Mouse (Mus musculus): ENCODE data around the gene Traf6. TPM values are rescaled to one million over a fixed set of nuclear protein-coding genes. Genes with fewer than 3 reads are reported as not detected.

Gene Traf6
- polyA plus RNA-seq, 1 experiment from 2014 or later: 15.4 TPM

- 52% methylated on average over 8 of the region's 8 CpGs for WGBS
- H3K27me3 ChIP-seq (ENCODE audit: insufficient read depth, low read length): no peaks in the 10 kb centered on the region
- H3K27ac ChIP-seq (ENCODE audit: low read depth): peak overlapping the region; percentile 52
- no peak overlapping the region for H3K4me2 ChIP-seq
- no peak overlapping the region for H3K9ac ChIP-seq
- no peak overlapping the region for H3K4me3 ChIP-seq (ENCODE audit: low read depth, low read length)
- ATAC-seq (ENCODE audit: insufficient read depth) (peak; percentile 44; the same call in 1 of the 2 replicates), DNase-seq (peak; percentile 34)
- H3K36me3 ChIP-seq (ENCODE audit: insufficient read depth): peaks cover 42% of the 10 kb centered on the region
- no peaks in the 10 kb centered on the region for H3K9me3 ChIP-seq (ENCODE audit: low read depth, low read length)
- no peak for TF ChIP-seq CTCF (IDR thresholded peaks at IDR 0.05; ENCODE audit: low read depth)
- H3K4me1 ChIP-seq (ENCODE audit: insufficient read depth): peaks cover 4% of the 10 kb centered on the region; the same call in 1 of the 2 replicates
These were observed 44.4 kb downstream of the Traf6 start for GRCm38 (mm10) chr2:101722370-101723332.

GRCm38 (mm10) chr2:101723333-101723881 is 45.2 kb downstream of the Traf6 start:
- H3K9ac ChIP-seq: no peak overlapping the region
- 0 out of 2 replicates have a peak overlapping the region, but pooled peaks have one; percentile 27 for H3K27ac ChIP-seq (ENCODE audit: low read depth)
- ATAC-seq (ENCODE audit: insufficient read depth): no peak
- DNase-seq: no peak
- peaks cover 46% of the 10 kb centered on the region for H3K36me3 ChIP-seq (ENCODE audit: insufficient read depth)
- no peaks in the 10 kb centered on the region for H3K27me3 ChIP-seq (ENCODE audit: insufficient read depth, low read length)
- no peaks in the 10 kb centered on the region for H3K9me3 ChIP-seq (ENCODE audit: low read depth, low read length)
- no peak overlapping the region for H3K4me2 ChIP-seq
- no peak overlapping the region for H3K4me3 ChIP-seq (ENCODE audit: low read depth, low read length)
- H3K4me1 ChIP-seq (ENCODE audit: insufficient read depth): peaks cover 4% of the 10 kb centered on the region; the same call in 1 of the 2 replicates
- 69% methylated on average over 10 of the region's 10 CpGs for WGBS
- TF ChIP-seq CTCF (IDR thresholded peaks at IDR 0.05; ENCODE audit: low read depth): no peak

GRCm38 (mm10) chr2:101727787-101728186 is 49.6 kb downstream of the Traf6 start:
- no peak for TF ChIP-seq CTCF (IDR thresholded peaks at IDR 0.05; ENCODE audit: low read depth)
- H3K4me1 ChIP-seq (ENCODE audit: insufficient read depth): peaks cover 2% of the 10 kb centered on the region; the same call in 1 of the 2 replicates
- H3K27me3 ChIP-seq (ENCODE audit: insufficient read depth, low read length): no peaks in the 10 kb centered on the region
- H3K36me3 ChIP-seq (ENCODE audit: insufficient read depth): peaks cover 41% of the 10 kb centered on the region
- ATAC-seq (ENCODE audit: insufficient read depth) (no peak), DNase-seq (no peak)
- H3K9ac ChIP-seq: no peak overlapping the region
- H3K9me3 ChIP-seq (ENCODE audit: low read depth, low read length): no peaks in the 10 kb centered on the region
- H3K27ac ChIP-seq (ENCODE audit: low read depth): no peak overlapping the region
- no peak overlapping the region for H3K4me2 ChIP-seq
- no peak overlapping the region for H3K4me3 ChIP-seq (ENCODE audit: low read depth, low read length)

GRCm38 (mm10) chr2:101729472-101729871 is 51.2 kb downstream of the Traf6 start:
- no peak for TF ChIP-seq CTCF (IDR thresholded peaks at IDR 0.05; ENCODE audit: low read depth)
- peaks cover 43% of the 10 kb centered on the region for H3K36me3 ChIP-seq (ENCODE audit: insufficient read depth)
- H3K27me3 ChIP-seq (ENCODE audit: insufficient read depth, low read length): no peaks in the 10 kb centered on the region
- H3K27ac ChIP-seq (ENCODE audit: low read depth): no peak overlapping the region
- no peaks in the 10 kb centered on the region for H3K4me1 ChIP-seq (ENCODE audit: insufficient read depth)
- DNase-seq: no peak
- H3K9ac ChIP-seq: no peak overlapping the region
- 45% methylated on average over 1 of the region's 1 CpGs for WGBS
- H3K4me3 ChIP-seq (ENCODE audit: low read depth, low read length): no peak overlapping the region
- H3K4me2 ChIP-seq: no peak overlapping the region
- no peak for ATAC-seq (ENCODE audit: insufficient read depth)
- H3K9me3 ChIP-seq (ENCODE audit: low read depth, low read length): no peaks in the 10 kb centered on the region

- Histone ChIP-seq H3K36me3 (ENCODE audit: insufficient read depth) (peaks cover 42% of the 10 kb centered on the region), H3K4me3 (ENCODE audit: low read depth, low read length) (no peak overlapping the region), H3K4me2 (no peak overlapping the region), H3K9ac (no peak overlapping the region), H3K9me3 (ENCODE audit: low read depth, low read length) (no peaks in the 10 kb centered on the region), H3K27ac (ENCODE audit: low read depth) (no peak overlapping the region), H3K4me1 (ENCODE audit: insufficient read depth) (no peaks in the 10 kb centered on the region), H3K27me3 (ENCODE audit: insufficient read depth, low read length) (no peaks in the 10 kb centered on the region)
- no peak for ATAC-seq (ENCODE audit: insufficient read depth)
- DNase-seq: no peak
- TF ChIP-seq CTCF (IDR thresholded peaks at IDR 0.05; ENCODE audit: low read depth): no peak
These were observed 52.7 kb downstream of the Traf6 start for GRCm38 (mm10) chr2:101730972-101731371.

- no peak for ATAC-seq (ENCODE audit: insufficient read depth)
These were observed 54.6 kb downstream of the Traf6 start for GRCm38 (mm10) chr2:101732777-101733210.

GRCm38 (mm10) chr2:101733564-101733963 is 55.3 kb downstream of the Traf6 start:
- Histone ChIP-seq H3K9ac (no peak overlapping the region), H3K36me3 (ENCODE audit: insufficient read depth) (peaks cover 56% of the 10 kb centered on the region), H3K27me3 (ENCODE audit: insufficient read depth, low read length) (no peaks in the 10 kb centered on the region), H3K9me3 (ENCODE audit: low read depth, low read length) (no peaks in the 10 kb centered on the region), H3K4me3 (ENCODE audit: low read depth, low read length) (no peak overlapping the region), H3K4me1 (ENCODE audit: insufficient read depth) (no peaks in the 10 kb centered on the region), H3K27ac (ENCODE audit: low read depth) (no peak overlapping the region), H3K4me2 (no peak overlapping the region)
- TF ChIP-seq CTCF (IDR thresholded peaks at IDR 0.05; ENCODE audit: low read depth): no peak
- 64% methylated on average over 3 of the region's 3 CpGs for WGBS
- ATAC-seq (ENCODE audit: insufficient read depth): no peak
- no peak for DNase-seq

More at GRCm38 (mm10) chr2:101732777-101733210, 54.6 kb downstream of the Traf6 start:
- H3K4me1 ChIP-seq (ENCODE audit: insufficient read depth): no peaks in the 10 kb centered on the region
- H3K4me2 ChIP-seq: no peak overlapping the region
- no peak for TF ChIP-seq CTCF (IDR thresholded peaks at IDR 0.05; ENCODE audit: low read depth)
- H3K27ac ChIP-seq (ENCODE audit: low read depth): no peak overlapping the region
- WGBS: 84% methylated on average over 10 of the region's 10 CpGs
- H3K9me3 ChIP-seq (ENCODE audit: low read depth, low read length): no peaks in the 10 kb centered on the region
- no peak overlapping the region for H3K9ac ChIP-seq
- peaks cover 51% of the 10 kb centered on the region for H3K36me3 ChIP-seq (ENCODE audit: insufficient read depth)
- no peaks in the 10 kb centered on the region for H3K27me3 ChIP-seq (ENCODE audit: insufficient read depth, low read length)
- H3K4me3 ChIP-seq (ENCODE audit: low read depth, low read length): no peak overlapping the region
- DNase-seq: no peak

Measured in lung, embryonic 14.5 days (tissue).